Mouse (Mus musculus): ENCODE measurements around the gene Tarbp2.

The Tarbp2 gene

GRCm38 (mm10) chr15:102524892-102525485 lies 7.0 kb downstream of the Tarbp2 start, which contains the start of gene Npff:
Npff (minus strand) TSS chr15:102524942.
- peak in 1 of 2 experiments; percentile 60 for DNase-seq (ENCODE audit: low read depth in 1 of 2, low spot score in 2 of 2)

DNA sequence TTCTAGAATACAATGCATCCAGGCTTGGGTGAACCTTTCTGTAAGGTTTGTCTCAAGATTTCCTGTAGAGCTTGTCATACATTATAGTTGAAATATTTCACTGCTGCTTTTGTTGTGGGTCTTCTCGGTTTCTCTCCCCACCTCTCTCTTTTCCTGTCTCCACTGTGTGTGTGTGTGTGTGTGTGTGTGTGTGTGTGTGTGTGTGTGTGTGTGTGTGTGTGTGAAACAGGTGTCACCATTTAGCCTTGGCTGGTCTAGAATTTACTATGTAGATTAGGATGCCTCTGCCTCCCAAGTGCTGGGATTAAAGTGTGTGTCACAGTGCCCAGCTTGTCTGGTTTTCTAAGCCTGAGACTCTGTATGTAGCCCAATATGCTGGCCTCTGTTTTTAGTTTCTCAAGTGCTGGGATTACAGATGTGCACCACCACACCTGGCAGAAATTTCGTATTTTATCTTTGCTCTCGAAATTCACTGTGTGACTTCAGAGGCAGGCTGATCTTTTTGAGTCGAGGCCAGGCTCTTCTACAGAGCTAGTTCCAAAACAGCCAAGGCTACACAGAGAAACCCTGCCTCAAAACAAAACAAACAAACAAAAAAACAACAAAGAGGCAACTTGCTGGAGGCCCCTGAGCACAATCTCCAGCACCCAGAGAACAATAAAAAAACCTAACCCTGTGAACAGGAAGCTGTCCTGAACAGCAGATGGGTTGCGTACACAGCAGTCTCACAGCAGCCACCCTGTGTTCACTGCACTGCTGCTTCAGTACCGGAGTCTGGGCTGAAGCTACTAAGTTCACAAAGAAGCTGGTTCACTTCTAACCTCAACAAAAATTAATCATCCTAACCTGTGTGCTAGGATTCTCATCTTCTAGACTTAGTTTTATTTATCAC lies 8.4 kb downstream of the Tarbp2 start:
- DNase-seq (ENCODE audit: low read depth in 1 of 2, low spot score in 2 of 2) = no peak

- no peak for DNase-seq (ENCODE audit: low read depth in 1 of 2, low spot score in 2 of 2)
These were observed 9.9 kb downstream of the Tarbp2 start for GRCm38 (mm10) chr15:102527936-102528335.

DNA sequence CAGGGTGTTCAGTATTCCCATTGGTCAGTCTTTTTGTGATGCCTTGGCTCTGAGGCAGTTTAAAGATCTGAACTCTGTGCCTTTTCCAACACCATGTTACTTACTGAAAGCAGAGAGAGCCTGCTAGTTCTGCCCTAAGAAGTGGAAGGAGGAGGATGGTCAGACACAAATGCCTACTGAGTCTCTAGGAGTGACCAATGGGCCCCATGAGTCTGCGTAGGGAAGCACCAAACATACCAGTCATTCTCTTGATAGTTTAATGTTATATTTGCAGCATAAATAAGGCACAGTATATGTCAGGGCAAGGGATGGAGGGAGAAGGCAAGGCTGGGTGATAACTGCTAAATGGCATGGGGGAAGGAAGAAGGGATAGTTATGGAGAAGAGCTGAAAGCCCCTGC lies 10.4 kb downstream of the Tarbp2 start:
- no peak for DNase-seq (ENCODE audit: low read depth in 1 of 2, low spot score in 2 of 2)

- DNase-seq (ENCODE audit: low read depth in 1 of 2, low spot score in 2 of 2) = no peak
These were observed 12.6 kb downstream of the Tarbp2 start for GRCm38 (mm10) chr15:102530566-102530965.

- DNase-seq (ENCODE audit: low read depth in 1 of 2, low spot score in 2 of 2) = no peak
These were observed 13.6 kb downstream of the Tarbp2 start for GRCm38 (mm10) chr15:102531586-102531985.

- DNase-seq (ENCODE audit: low read depth in 1 of 2, low spot score in 2 of 2) = no peak
These were observed 14.3 kb downstream of the Tarbp2 start for GRCm38 (mm10) chr15:102532106-102532900.

GRCm38 (mm10) chr15:102533926-102534325 lies 15.9 kb downstream of the Tarbp2 start:
- DNase-seq (ENCODE audit: low read depth in 1 of 2, low spot score in 2 of 2) = no peak

DNA sequence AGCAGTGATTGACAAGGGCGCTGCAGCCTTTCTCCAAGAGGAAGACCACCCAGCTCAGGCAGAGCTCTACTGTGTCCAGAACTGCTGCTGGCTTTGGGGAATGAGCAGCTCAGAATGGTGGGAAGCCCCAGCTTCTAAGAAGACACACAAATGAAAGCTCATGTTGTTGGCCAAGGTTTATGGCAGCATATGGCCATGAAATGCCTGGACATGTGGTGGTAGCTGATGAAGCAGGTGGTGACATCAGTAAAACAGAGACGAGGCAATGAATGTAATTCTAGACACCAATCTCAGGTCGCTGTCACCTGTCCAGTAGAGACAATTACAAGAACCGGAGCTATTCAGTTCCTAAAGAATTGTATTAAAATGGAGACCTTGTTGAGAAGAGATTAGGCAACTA lies 26.8 kb downstream of the Tarbp2 start:
- DNase-seq (ENCODE audit: low read depth in 1 of 2, low spot score in 2 of 2) = no peak

DNA sequence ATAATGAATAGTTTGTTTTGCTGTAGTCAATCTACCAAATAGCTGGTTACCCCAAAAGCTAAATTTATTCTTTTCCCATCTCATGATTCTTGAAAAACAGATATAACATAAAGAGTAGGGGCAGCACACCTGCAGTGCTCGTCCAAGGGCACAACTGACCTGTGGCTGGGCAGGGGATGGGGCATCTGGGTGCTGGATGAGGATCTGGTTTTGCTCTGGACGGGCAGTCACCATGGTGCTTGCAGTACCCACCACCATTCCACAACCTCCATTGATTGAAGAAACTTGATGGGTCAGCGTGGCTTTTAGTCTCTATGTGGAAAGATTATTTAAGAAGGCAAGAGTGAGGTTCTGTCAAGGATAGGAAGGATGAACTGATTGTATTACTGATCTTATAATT lies 28.3 kb downstream of the Tarbp2 start:
- DNase-seq (ENCODE audit: low read depth in 1 of 2, low spot score in 2 of 2) = no peak

- DNase-seq (ENCODE audit: low read depth in 1 of 2, low spot score in 2 of 2) = no peak
These were observed 28.9 kb downstream of the Tarbp2 start for GRCm38 (mm10) chr15:102546677-102547427.

GRCm38 (mm10) chr15:102547478-102547877 lies 29.5 kb downstream of the Tarbp2 start:
- no peak for DNase-seq (ENCODE audit: low read depth in 1 of 2, low spot score in 2 of 2)

- DNase-seq (ENCODE audit: low read depth in 1 of 2, low spot score in 2 of 2) = no peak
These were observed 34.6 kb downstream of the Tarbp2 start for GRCm38 (mm10) chr15:102552599-102552998.

GRCm38 (mm10) chr15:102555581-102555980 lies 37.6 kb downstream of the Tarbp2 start:
- DNase-seq (ENCODE audit: low read depth in 1 of 2, low spot score in 2 of 2) = no peak

DNA sequence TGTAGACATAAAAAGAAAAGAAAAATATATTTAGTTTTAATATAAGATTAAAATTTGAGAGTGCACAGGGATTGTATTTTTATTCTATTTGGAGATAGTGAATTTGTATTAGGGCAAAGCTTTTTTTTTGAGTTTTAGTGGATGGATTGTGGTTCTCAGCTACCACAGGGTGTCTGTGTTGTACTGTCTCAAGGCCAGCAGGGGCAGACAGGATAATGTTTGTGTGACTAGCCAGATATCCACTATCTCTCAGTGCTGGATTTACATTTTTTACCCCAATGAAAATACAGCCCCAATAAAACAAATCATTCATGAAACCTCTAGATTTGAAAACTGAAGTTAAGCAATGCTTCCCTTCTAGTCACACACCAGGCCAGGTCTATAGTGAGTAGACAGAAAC lies 39.6 kb downstream of the Tarbp2 start:
- DNase-seq (ENCODE audit: low read depth in 1 of 2, low spot score in 2 of 2) = no peak

DNA sequence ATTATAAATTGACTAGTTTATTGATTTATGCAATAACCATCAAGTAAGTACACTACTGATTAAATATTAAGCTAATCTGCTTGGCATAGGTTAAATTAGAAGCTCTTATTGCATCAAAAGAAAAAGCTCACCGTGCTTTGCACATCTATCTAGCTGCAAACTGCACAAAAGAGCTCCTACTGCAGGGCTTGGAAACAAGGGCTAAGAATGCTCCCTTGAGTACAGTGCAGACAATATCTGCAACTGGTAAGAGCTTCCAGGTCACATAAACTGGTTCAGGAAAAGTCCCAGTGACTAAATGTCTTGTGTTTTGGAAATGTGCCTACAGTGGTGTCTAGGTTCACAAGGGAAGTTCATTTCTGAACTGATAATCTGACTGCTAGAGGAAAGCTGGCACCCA lies 44.5 kb downstream of the Tarbp2 start:
- no peak for DNase-seq (ENCODE audit: low read depth in 1 of 2, low spot score in 2 of 2)

- DNase-seq (ENCODE audit: low read depth in 1 of 2, low spot score in 2 of 2) = no peak
These were observed 45.1 kb downstream of the Tarbp2 start for GRCm38 (mm10) chr15:102563061-102563460.

DNA sequence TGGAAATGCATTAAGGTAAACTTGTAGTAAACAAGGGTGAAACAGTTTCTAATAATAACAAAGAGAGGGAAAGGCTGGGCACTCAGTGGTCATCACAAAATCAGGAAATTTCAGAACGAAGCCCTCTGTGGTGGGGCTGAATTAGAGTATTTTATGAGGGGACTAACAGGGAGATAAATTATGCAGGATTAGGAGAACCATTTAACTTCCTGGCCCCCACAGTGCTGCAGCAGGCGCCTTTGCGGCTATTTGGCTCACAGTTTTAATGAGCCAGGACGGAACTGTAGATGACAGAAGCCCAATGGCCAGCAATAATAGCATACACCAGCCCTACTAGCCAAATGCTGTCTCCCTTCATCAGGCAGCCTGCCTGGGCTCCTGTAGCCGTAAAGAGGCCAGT lies 45.7 kb downstream of the Tarbp2 start:
- no peak for DNase-seq (ENCODE audit: low read depth in 1 of 2, low spot score in 2 of 2)

DNA sequence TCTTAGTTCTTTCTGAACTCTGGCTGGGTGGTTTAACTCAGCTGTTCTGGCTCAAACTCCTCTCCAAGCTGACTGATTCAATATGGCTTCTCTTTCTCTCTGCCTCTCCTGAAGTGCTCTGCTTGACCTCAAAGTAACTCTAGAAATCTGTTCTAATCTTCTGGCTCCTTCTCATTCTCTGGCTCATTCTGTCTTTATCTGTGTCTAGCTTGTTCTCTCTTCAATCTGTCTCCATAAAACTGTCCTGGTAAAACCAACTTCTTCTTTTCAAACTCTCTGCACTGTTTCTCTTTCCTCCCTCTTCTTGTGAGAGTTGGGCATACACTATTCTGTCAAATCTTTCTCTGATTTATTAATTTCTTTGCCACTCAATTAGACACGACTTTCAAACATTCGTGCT lies 49.9 kb downstream of the Tarbp2 start:
- DNase-seq (ENCODE audit: low read depth in 1 of 2, low spot score in 2 of 2) = no peak

DNA sequence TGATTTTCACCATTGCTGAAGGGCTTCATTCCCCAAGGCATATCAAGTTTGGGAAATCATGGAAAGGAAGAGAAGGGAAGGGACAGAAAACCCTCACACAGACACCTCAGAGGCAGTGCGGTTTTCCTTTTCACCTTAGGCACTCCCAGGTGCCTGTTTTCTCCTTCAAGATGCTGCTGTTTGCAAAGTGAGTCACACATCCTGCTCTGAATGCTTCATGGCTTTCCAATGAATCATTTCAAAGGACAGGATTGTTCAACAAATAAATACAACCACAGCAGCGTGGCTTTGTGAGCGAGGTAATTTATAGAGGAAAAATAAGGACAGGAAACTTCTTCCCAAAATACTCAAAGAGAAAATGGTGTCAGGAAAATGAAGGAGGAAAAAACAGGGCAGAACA lies 54.1 kb downstream of the Tarbp2 start:
- DNase-seq (ENCODE audit: low read depth in 1 of 2, low spot score in 2 of 2) = no peak

Measured in monocyte, adult 2 months (primary cell).